1 mouse cellular context compared by ENCODE assay signal in genomic region chr7:29910252-29910651, GRCm38 (mm10).
TF ChIP-seq lines count a peak whose summit lies in the region.

No protein-coding gene starts in this region.

TF ChIP-seq in myocyte, 11 proteins besides CTCF, POLR2A, EP300 and RAD21 (continued from another document):
- TF ChIP-seq TCF12 (IDR thresholded peaks at IDR 0.05; ENCODE audit: insufficient read depth, poor library complexity, severe bottlenecking) (no peak), CEBPB (IDR thresholded peaks at IDR 0.05; ENCODE audit: insufficient read depth, poor library complexity, severe bottlenecking) (no peak), MYOG (IDR thresholded peaks at IDR 0.05; ENCODE audit: control insufficient read depth in 1 of 3, insufficient read depth in 1 of 3, insufficient read length in 2 of 3, low read depth in 2 of 3) (no peak), MYOD1 (IDR thresholded peaks at IDR 0.05; ENCODE audit: control insufficient read depth in 1 of 3, insufficient read length in 2 of 3, low read depth in 2 of 3) (no peak), POLR2AphosphoS2 (IDR thresholded peaks at IDR 0.05; ENCODE audit: insufficient read length, low read depth) (no peak), E2F4 (IDR thresholded peaks at IDR 0.05; ENCODE audit: insufficient read depth) (no peak), MAX (IDR thresholded peaks at IDR 0.05; ENCODE audit: low read depth) (no peak), USF1 (IDR thresholded peaks at IDR 0.05; ENCODE audit: low read depth) (no peak), TCF3 (IDR thresholded peaks at IDR 0.05; ENCODE audit: insufficient read length, low read depth) (no peak), SRF (IDR thresholded peaks at IDR 0.05; ENCODE audit: control insufficient read depth, insufficient read length, low read depth) (no peak)
